Mouse (Mus musculus) heart, adult 2 months (tissue): ENCODE results near the gene Crabp2.

Experiments
- CTCF ChIP-seq: fragments of 200-600 bp; IDR thresholded peaks from 2 replicates; pipeline ENCODE4 v1.8.1; 2022; ENCODE audit warnings: antibody characterized with exemption, mild to moderate bottlenecking, moderate library complexity
- EP300 ChIP-seq: fragments of 200-500 bp; IDR thresholded peaks from 2 replicates; pipeline ENCODE4 v1.6.1; 2011; ENCODE audit warnings: low read depth, low read length, control low read depth; ENCODE audit not compliant: insufficient read depth

DNA sequence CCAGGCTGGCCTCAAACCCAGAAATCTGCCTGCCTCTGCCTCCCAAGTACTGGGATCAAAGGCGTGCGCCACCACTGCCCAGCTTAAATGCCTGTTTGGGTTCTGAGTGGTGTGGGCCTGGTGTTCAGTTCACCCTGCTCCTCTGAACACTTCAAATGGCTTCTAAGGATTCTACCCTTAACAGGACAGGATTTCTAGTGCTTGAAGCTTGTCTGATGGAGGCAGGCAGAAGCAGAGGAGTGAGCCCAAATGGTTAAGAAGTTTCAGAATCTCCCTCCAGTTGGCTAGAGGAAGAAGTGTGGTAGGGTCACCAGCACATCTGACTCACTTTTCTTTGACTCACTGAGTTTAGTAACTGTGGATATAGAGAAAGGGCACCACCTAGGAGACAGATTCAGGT, 39.1 kb upstream of the Crabp2 start:
- TF ChIP-seq CTCF (no peak), EP300 (no peak)
